Mouse (Mus musculus) c-Kit-positive CD71-negative TER-119-negative erythroid progenitor cells, embryonic 14.5 days (primary cell): ENCODE results near the gene Lmo7.

Source experiments
- DNase-seq: peaks from one replicate; pipeline ENCODE4 v3.0.0-alpha.2; 2013; ENCODE audit warnings: low read depth

The Lmo7 gene

DNA sequence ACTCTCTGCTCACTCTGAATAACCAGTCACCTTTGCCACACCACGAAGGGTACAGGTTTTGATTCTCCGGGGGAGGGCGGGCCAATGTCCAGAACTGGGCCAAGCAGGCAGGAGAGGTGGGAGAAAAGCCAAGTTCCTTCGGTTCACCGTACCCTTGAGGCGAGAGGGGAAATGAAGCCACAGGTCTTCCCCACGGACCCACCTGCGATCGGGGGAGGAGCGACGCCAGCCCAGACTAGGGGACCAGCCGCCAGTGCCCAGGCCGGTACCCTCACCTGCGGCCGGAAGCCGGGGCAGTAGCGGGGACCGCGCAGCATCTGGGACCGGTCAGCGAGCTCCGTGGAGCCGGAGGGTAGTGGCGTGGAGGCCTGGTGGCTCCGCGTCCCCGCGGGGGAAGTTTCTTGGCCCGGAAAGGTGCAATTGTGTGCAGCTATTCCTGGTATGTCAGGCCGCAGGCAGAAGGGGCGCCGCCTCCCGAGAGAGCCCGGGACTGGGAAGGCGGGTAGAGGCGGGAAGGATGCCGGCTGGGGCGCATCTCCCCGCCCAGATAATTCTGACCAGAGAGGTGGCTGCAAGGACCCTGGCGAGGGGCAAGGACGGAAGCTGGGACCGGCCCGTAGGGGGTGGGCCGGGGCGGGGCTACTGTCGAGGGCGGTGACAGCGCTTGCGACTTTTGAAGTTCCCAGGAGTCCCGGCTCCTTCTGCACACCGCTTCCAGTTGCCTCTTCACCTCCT is at the start of gene Lmo7, which contains the start of gene Gm9922:
Lmo7 (plus strand) TSS at position 721 of the 735 bp plus-strand sequence.
Gm9922 (minus strand) TSS at position 578 of the 735 bp plus-strand sequence.
- peak; percentile 17 for DNase-seq

DNA sequence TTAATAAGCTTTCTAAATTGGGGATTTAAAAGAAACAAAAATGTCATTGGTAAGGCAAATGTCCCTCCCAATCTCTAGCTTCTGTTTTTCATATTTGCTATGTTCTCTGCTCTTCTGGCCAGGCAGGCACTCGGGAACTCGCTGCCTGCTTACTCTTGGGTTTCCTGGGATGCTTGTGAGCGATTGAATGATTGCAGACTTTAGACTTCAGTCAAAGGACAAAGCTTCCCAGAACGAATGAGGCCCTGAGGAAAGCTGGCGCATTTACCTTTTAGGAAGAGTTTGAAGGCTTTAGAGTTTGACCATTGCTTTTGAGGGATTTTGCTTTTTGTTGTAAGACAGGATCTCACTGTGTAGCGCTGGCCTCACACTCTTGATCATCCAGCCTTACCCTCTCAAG is 42.1 kb upstream of the Lmo7 start:
- no peak for DNase-seq

- no peak for DNase-seq
Observed at GRCm38 (mm10) chr14:101688406-101688805, 41.4 kb upstream of the Lmo7 start.

- no peak for DNase-seq
Observed at GRCm38 (mm10) chr14:101704479-101704878, 25.3 kb upstream of the Lmo7 start.

- no peak for DNase-seq
Observed at GRCm38 (mm10) chr14:101707088-101707487, 22.7 kb upstream of the Lmo7 start.

GRCm38 (mm10) chr14:101714414-101714813 is 15.3 kb upstream of the Lmo7 start:
- no peak for DNase-seq

DNA sequence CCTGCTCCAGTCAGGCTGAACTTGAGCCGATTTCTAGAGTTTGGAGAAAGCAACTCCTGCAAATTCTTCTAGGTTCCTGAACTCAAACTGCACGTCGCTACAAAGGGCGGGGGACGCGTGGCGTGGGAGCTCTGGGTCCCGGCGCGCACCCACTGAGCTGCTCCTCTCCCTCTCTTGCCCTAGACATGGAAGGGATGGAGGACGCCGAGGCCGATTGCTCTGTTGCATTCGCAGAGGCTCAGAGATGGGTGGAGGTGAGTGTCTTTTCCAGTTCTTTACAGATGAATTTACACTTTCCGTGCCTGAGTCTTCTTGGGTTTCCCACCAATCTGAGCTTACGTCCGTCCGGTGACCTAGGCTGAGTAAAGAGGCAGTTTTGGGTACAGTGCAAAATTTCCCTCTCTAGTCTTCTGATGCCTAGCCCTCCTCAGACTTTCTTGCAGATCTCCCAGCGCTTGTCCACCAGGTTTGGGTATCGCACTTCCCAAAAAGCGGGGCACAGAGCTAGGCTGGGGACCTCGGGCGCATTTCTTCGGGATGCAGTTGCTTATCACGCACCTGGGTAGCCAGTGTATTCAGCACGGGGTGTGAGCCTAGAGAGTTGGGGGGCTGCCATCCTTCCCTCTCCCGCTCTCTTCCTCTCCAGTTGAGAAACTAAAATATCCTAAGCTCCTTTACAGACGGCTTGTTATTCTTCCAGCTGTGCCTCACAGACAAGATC is 375 bp downstream of the Lmo7 start:
- no peak for DNase-seq

GRCm38 (mm10) chr14:101733542-101734303 is 4.0 kb downstream of the Lmo7 start:
- DNase-seq: no peak

DNA sequence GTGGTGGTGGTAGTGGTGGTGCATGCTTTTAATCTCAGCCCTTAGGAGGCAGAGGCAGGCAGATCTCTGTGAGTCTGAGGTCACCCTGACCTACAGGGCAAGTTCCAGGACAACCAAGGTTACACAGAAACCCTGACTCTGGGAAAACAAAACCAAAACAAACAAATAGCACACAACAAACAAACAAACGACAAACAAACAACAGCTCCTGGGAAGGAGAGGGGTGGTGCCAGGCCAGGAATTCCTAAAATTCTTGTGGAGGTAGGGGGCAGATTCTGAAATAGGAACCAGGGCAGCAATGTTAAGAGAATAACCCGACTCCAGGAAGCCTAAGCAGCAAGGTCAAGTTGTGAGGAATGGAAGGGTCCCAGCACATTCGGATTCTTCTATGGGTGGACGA is 7.7 kb downstream of the Lmo7 start:
- DNase-seq: no peak

DNA sequence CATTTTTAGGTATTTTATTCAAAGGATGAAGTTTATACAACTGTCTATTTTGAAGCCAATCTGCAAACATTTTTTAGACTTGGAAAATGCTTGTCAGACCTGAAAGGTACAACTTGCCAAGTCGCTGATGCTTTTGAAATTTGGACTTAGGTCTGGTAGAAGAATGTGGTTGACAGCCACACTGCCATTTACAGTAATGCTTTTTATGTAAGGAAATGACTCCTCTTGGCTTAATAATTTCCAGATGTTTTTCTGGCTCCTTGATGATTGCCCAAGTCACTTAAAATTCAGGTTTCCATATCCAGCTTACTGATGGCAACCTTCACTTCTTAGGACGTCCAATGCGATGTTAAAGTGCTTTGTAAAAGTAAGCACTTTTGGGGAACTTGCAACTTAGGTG is 16.9 kb downstream of the Lmo7 start:
- DNase-seq: no peak

DNA sequence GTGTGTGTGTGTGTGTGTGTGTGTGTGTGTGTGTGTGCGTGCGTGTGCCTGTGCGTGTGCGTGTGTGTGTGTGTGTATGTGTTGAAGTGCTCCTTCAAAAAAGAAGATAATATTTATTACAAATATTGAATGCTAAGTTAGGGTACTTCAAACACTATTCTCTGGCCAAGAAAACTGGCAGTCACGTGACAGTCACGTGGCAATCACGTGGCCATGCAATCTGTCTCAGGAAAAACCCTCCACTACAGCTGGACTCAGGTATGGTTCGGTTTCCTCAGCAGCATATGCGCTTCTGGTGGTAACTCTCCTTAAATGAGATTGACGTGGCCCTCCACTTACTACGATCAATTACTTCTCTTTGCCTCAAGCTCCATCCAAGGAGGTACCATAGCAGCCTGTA is 18.1 kb downstream of the Lmo7 start:
- DNase-seq: no peak

DNA sequence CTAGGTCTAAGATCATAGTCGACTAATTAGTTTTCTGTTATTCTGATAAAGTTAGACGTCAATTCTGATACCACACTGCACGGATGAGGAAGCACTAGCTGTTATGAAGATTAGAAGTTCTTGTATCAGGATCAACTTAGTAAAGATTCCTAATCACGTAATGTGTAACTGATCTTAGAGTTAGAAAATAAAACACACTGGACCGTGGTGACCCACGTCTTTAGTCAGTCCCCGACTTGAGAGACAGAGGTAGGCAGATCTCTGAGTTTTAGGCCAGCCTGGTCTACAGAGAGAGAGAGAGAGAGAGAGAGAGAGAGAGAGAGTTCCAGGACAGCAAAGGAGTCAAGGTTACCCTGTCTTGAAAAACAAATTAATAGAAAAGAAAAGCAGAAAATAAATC is 18.7 kb downstream of the Lmo7 start:
- DNase-seq: no peak

DNA sequence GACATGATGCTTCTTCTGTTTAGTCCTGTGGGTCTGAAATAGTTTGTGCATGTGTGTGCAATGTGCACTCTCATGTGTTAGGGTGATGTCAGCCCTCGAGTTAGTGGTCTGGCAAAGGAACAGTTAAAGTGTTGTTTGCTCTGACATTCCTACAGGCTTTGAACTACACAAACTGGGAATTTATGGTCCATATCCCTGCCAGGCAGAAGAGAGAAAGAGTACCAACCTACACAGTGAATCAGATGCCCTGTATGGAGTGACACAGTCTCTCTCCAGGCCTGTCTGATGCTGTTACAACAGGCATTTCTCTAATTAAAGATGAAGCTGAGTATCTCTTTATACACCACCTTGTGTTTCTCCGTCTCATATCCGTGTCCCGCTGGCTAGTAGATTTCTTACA is 21.2 kb downstream of the Lmo7 start:
- no peak for DNase-seq

DNA sequence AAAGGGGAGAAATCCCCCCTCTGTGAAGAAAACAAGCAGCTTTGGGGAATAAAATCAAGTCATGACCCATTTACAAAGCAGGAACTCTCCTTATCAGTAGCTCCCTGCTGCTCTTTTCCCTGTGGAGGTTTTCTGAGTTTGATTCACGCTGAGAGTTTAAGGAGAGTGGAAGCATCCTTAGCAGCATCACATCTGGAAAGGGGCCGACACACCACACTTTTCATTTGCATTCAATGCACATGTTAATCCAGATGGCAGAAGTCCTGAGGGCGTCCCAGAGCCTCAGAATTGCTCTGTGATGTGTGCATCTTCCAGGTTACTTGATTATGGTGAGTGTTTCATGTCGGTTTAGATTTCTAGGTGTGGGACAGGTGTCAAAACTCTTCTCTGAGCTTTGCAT is 25.7 kb downstream of the Lmo7 start:
- no peak for DNase-seq

DNA sequence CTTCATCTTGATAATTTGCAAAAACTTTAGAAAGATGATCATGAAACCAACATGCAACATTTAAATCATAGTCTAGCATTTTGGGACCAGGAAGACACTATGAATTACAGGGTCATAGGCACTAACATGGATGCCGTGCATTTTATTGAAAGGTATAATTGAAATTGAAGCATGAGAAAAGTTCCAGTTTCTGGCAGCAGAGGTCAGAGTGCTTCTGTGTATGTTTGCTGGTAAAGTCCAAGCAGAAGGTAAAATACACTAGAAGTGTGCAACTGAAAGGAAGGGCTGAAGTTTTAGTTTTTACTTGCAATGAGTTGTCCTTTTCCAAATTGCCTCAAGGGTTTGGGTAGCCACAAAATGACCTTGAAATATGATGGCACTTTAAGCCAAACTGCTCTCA is 32.5 kb downstream of the Lmo7 start:
- DNase-seq: no peak

GRCm38 (mm10) chr14:101763762-101764295 is 34.1 kb downstream of the Lmo7 start:
- DNase-seq: no peak

DNA sequence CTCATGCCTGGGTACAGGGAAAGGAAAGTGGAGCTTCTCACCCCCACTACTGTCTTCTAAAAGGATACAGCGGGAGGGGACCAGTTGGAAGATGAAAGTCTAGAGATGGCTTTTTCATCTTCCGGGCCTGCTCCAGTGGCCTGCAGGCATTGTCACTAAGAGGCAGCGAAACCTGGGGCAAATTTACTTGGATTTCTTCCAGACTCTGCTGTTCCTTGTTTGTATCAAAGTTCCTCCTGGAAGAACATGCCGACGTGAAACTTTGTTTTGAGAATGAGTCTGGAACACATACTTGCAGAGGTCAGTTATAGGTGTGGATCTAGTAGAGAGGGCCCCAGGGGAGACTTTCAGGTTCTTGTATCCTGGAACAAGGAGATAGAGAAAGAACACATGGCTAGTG is 41.6 kb downstream of the Lmo7 start:
- no peak for DNase-seq

DNA sequence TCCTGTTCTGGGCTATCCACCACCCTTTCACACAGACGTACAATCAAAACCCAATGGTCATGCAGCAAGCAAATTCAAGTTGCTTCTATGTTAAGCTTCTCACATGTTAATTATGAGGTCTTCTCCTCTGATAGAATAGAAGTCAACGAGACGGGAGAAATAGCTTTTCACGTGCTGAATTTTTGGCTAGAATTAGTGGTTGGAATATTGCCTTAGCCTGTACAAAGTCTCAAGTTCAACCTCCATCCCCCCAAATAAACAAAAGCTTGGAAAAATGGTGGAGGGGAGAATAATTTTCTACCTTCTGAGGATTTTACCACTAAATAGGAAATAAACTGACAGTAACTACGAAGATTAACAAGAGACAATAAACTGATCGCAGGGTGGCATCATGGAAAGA is 42.0 kb downstream of the Lmo7 start:
- DNase-seq: no peak

- peak; percentile 19 for DNase-seq
Observed at GRCm38 (mm10) chr14:101774631-101775030, 44.9 kb downstream of the Lmo7 start.

- DNase-seq: no peak
Observed at GRCm38 (mm10) chr14:101776296-101777128, 46.8 kb downstream of the Lmo7 start.

DNA sequence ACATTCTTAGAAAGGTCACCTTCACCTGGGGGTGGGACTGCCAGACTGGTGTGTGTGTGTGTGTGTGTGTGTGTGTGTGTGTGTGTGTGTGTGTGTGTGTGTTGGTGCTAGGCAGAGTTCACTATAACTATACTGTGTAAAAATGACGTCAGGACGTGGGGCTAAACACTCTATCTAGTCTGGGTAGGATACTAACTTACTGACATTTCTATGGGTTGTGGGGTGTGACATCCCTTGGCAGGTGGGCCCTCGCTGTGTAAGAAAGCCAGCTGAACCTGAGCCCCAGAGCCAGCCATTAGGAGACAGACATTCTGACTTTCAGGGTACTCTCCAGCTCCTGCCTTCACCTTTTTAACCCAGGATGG is 47.4 kb downstream of the Lmo7 start:
- DNase-seq: no peak

GRCm38 (mm10) chr14:101778426-101778825 is 48.7 kb downstream of the Lmo7 start:
- no peak for DNase-seq
